8 mouse cellular contexts compared by ENCODE assay signal in genomic region chr10:80145896-80146295, GRCm38 (mm10). TPM values are rescaled to one million over a fixed set of nuclear protein-coding genes. Genes with fewer than 3 reads are reported as not detected.
DNase-seq lines count a peak whose midpoint lies in the region; ATAC-seq and TF ChIP-seq lines count a peak whose summit lies in the region.

No protein-coding gene starts in this region.

- no peaks in the 10 kb centered on the region for H3K27me3 ChIP-seq in forebrain, postnatal 0 days (ENCODE audit: insufficient read depth, low read length)
- no peaks in the 10 kb centered on the region for H3K27me3 ChIP-seq in intestine, postnatal 0 days (replicated peaks; ENCODE audit: control insufficient read depth, insufficient read depth, low read length)
- H3K27me3 ChIP-seq in liver, postnatal 0 days (ENCODE audit: insufficient read depth, low read length), result no peaks in the 10 kb centered on the region

- H3K4me1 ChIP-seq in forebrain, postnatal 0 days (ENCODE audit: insufficient read depth), result peaks cover 5% of the 10 kb centered on the region; the same call in 1 of the 2 replicates
- H3K4me1 ChIP-seq in intestine, postnatal 0 days (replicated peaks; ENCODE audit: control insufficient read depth, insufficient read depth, low read length), result 0 out of 2 replicates have a peak, but pooled peaks cover 5% of the 10 kb centered on the region
- peaks cover 46% of the 10 kb centered on the region for H3K4me1 ChIP-seq in liver, postnatal 0 days (ENCODE audit: insufficient read depth)

- H3K36me3 ChIP-seq in forebrain, postnatal 0 days (ENCODE audit: insufficient read depth), result peaks cover 18% of the 10 kb centered on the region
- peaks cover 40% of the 10 kb centered on the region for H3K36me3 ChIP-seq in intestine, postnatal 0 days (ENCODE audit: control insufficient read depth, insufficient read depth)
- H3K36me3 ChIP-seq in liver, postnatal 0 days (replicated peaks; ENCODE audit: insufficient read depth, low read length), result peaks cover 26% of the 10 kb centered on the region

- peak; percentile 30 to 45 for DNase-seq in gastrocnemius, postnatal 36 days
- DNase-seq in gastrocnemius, postnatal 10 days, result no peak
- peak; percentile 53 for DNase-seq in adrenal gland, postnatal 25 days
- DNase-seq in forebrain, postnatal 0 days, result no peak
- peak; percentile 76 for DNase-seq in liver, postnatal 0 days
- DNase-seq in left cerebral cortex, adult 11 months (ENCODE audit: low spot score), result no peak

- WGBS in forebrain, postnatal 0 days, result 74% methylated on average over 6 of the region's 6 CpGs
- 47% methylated on average over 6 of the region's 6 CpGs for WGBS in intestine, postnatal 0 days
- WGBS in liver, postnatal 0 days (ENCODE audit: insufficient replicate concordance), result 63% methylated on average over 6 of the region's 6 CpGs

- no peak for TF ChIP-seq EP300 in liver, postnatal 0 days (IDR thresholded peaks at IDR 0.05; ENCODE audit: low read depth)

- no peaks in the 10 kb centered on the region for H3K9me3 ChIP-seq in forebrain, postnatal 0 days (ENCODE audit: low read length)
- H3K9me3 ChIP-seq in intestine, postnatal 0 days (ENCODE audit: control insufficient read depth), result no peaks in the 10 kb centered on the region
- H3K9me3 ChIP-seq in liver, postnatal 0 days (ENCODE audit: low read length), result no peaks in the 10 kb centered on the region

- no peak for ATAC-seq in forebrain, postnatal 0 days
- no peak for ATAC-seq in intestine, postnatal 0 days
- no peak for ATAC-seq in liver, postnatal 0 days
- no peak for ATAC-seq in activated CD4-positive, CD25-positive, alpha-beta regulatory T cell, adult 4 months

- intact Hi-C loops in gastrocnemius, postnatal 36 days (cut with DNase I), result loop anchor here (1.0 kb wide), 1 partner anchor 19 kb away; the partner anchor contains the start of gene Cirbp

- H3K9ac ChIP-seq in forebrain, postnatal 0 days, result no peak overlapping the region
- H3K9ac ChIP-seq in intestine, postnatal 0 days (ENCODE audit: low read depth, low read length), result peak overlapping the region; percentile 31; the same call in 1 of the 2 replicates
- peak overlapping the region; percentile 70 for H3K9ac ChIP-seq in liver, postnatal 0 days (replicated peaks)

- no peak overlapping the region for H3K4me3 ChIP-seq in forebrain, postnatal 0 days (ENCODE audit: low read depth, low read length)
- H3K4me3 ChIP-seq in intestine, postnatal 0 days (ENCODE audit: low read depth, low read length), result no peak overlapping the region
- no peak overlapping the region for H3K4me3 ChIP-seq in liver, postnatal 0 days (ENCODE audit: low read depth, low read length)

- H3K4me2 ChIP-seq in forebrain, postnatal 0 days (ENCODE audit: low read depth), result no peak overlapping the region
- peak overlapping the region; percentile 86 for H3K4me2 ChIP-seq in intestine, postnatal 0 days (replicated peaks; ENCODE audit: low read depth)
- peak overlapping the region; percentile 96 for H3K4me2 ChIP-seq in liver, postnatal 0 days (ENCODE audit: low read depth, low read length)

- peak overlapping the region; percentile 6; the same call in 1 of the 2 replicates for H3K27ac ChIP-seq in forebrain, postnatal 0 days (ENCODE audit: low read depth, low read length)
- peak overlapping the region; percentile 97 for H3K27ac ChIP-seq in intestine, postnatal 0 days (ENCODE audit: low read depth, low read length)
- peak overlapping the region; percentile 99 for H3K27ac ChIP-seq in liver, postnatal 0 days (ENCODE audit: low read depth)

- no peak for TF ChIP-seq CTCF in forebrain, postnatal 0 days (IDR thresholded peaks at IDR 0.05; ENCODE audit: low read depth)
- TF ChIP-seq CTCF in intestine, postnatal 0 days (IDR thresholded peaks at IDR 0.05; ENCODE audit: low read depth), result no peak
- TF ChIP-seq CTCF in liver, postnatal 0 days (IDR thresholded peaks at IDR 0.05; ENCODE audit: low read depth), result no peak

RNA-seq across cellular contexts. Expression of gene Midn, which starts 2.2 kb away (rescaled TPM):
- total RNA-seq in gastrocnemius, postnatal 36 days (2021), result 10 to 100 TPM; 37.6 to 49.3 TPM
- total RNA-seq in gastrocnemius, postnatal 10 days (2021), result 10 to 100 TPM; 34.3 to 62.7 TPM
- total RNA-seq in adrenal gland, postnatal 25 days (2021), result 74.1 and 97.4 TPM in 2 replicates
- 91.5 and 120 TPM in 2 replicates for total RNA-seq in forebrain, postnatal 0 days (2014; rRNA removed)
- 19.3 and 21.3 TPM in 2 replicates for polyA plus RNA-seq in forebrain, postnatal 0 days (2015; fragmentation: Nextera tagmentation; extraction: Ambion mirVana)
- polyA plus RNA-seq in intestine, postnatal 0 days (2015; fragmentation: Nextera tagmentation; extraction: Ambion mirVana), result 18.1 and 19.5 TPM in 2 replicates
- 3.0 and 4.3 TPM in 2 replicates for polyA plus RNA-seq in liver, postnatal 0 days (2015; fragmentation: Nextera tagmentation; extraction: Ambion mirVana)
- polyA plus RNA-seq in activated CD4-positive, CD25-positive, alpha-beta regulatory T cell, adult 4 months (2017; shearing (Covaris generic)), result 1 to 10 TPM; 7.3 to 9.2 TPM

RNA-seq across cellular contexts. Expression of gene Cbarp, which starts 5.3 kb away (rescaled TPM):
- 1 to 10 TPM; 1.4 to 2.1 TPM for total RNA-seq in gastrocnemius, postnatal 36 days (2021)
- 1 to 10 TPM; 2.3 to 3.2 TPM for total RNA-seq in gastrocnemius, postnatal 10 days (2021)
- total RNA-seq in adrenal gland, postnatal 25 days (2021), result 45.4 and 67.9 TPM in 2 replicates
- 114 and 151 TPM in 2 replicates for total RNA-seq in forebrain, postnatal 0 days (2014; rRNA removed)
- polyA plus RNA-seq in forebrain, postnatal 0 days (2015; fragmentation: Nextera tagmentation; extraction: Ambion mirVana), result 57.5 and 68.2 TPM in 2 replicates
- 2.1 and 2.7 TPM in 2 replicates for polyA plus RNA-seq in intestine, postnatal 0 days (2015; fragmentation: Nextera tagmentation; extraction: Ambion mirVana)
- 0.11 and 0.18 TPM in 2 replicates for polyA plus RNA-seq in liver, postnatal 0 days (2015; fragmentation: Nextera tagmentation; extraction: Ambion mirVana)
- under 1 TPM; 0.74 to 0.96 TPM for polyA plus RNA-seq in activated CD4-positive, CD25-positive, alpha-beta regulatory T cell, adult 4 months (2017; shearing (Covaris generic))

RNA-seq across cellular contexts. Expression of gene Atp5d, which starts 7.5 kb away (rescaled TPM):
- 100 to 1,000 TPM; 600 to 616 TPM for total RNA-seq in gastrocnemius, postnatal 36 days (2021)
- total RNA-seq in gastrocnemius, postnatal 10 days (2021), result 100 to 1,000 TPM; 576 to 659 TPM
- total RNA-seq in adrenal gland, postnatal 25 days (2021), result 460 and 592 TPM in 2 replicates
- total RNA-seq in forebrain, postnatal 0 days (2014; rRNA removed), result 154 and 193 TPM in 2 replicates
- polyA plus RNA-seq in forebrain, postnatal 0 days (2015; fragmentation: Nextera tagmentation; extraction: Ambion mirVana), result 633 and 650 TPM in 2 replicates
- 1,009 and 1,013 TPM in 2 replicates for polyA plus RNA-seq in intestine, postnatal 0 days (2015; fragmentation: Nextera tagmentation; extraction: Ambion mirVana)
- 537 and 576 TPM in 2 replicates for polyA plus RNA-seq in liver, postnatal 0 days (2015; fragmentation: Nextera tagmentation; extraction: Ambion mirVana)
- 100 to 1,000 TPM; 338 to 428 TPM for polyA plus RNA-seq in activated CD4-positive, CD25-positive, alpha-beta regulatory T cell, adult 4 months (2017; shearing (Covaris generic))

RNA-seq across cellular contexts. Expression of gene Cirbp, which starts 19.9 kb away (rescaled TPM):
- total RNA-seq in gastrocnemius, postnatal 36 days (2021), result 10 to 100 TPM; 22.6 to 28.3 TPM
- total RNA-seq in gastrocnemius, postnatal 10 days (2021), result 10 to 100 TPM; 84.3 to 88.4 TPM
- 49.9 and 142 TPM in 2 replicates for total RNA-seq in adrenal gland, postnatal 25 days (2021)
- 345 and 424 TPM in 2 replicates for total RNA-seq in forebrain, postnatal 0 days (2014; rRNA removed)
- polyA plus RNA-seq in forebrain, postnatal 0 days (2015; fragmentation: Nextera tagmentation; extraction: Ambion mirVana), result 834 and 838 TPM in 2 replicates
- polyA plus RNA-seq in intestine, postnatal 0 days (2015; fragmentation: Nextera tagmentation; extraction: Ambion mirVana), result 222 and 228 TPM in 2 replicates
- 87.0 and 93.3 TPM in 2 replicates for polyA plus RNA-seq in liver, postnatal 0 days (2015; fragmentation: Nextera tagmentation; extraction: Ambion mirVana)
- 100 to 1,000 TPM; 132 to 177 TPM for polyA plus RNA-seq in activated CD4-positive, CD25-positive, alpha-beta regulatory T cell, adult 4 months (2017; shearing (Covaris generic))

RNA-seq across cellular contexts. Expression of gene 1600002K03Rik, which starts 26.8 kb away (rescaled TPM):
- 1 to 10 TPM; 4.7 to 5.1 TPM for total RNA-seq in gastrocnemius, postnatal 36 days (2021)
- 1 to 10 TPM; 3.9 to 5.5 TPM for total RNA-seq in gastrocnemius, postnatal 10 days (2021)
- total RNA-seq in adrenal gland, postnatal 25 days (2021), result 15.6 and 16.7 TPM in 2 replicates
- total RNA-seq in forebrain, postnatal 0 days (2014; rRNA removed), result 4.2 and 5.0 TPM in 2 replicates
- 5.0 and 6.0 TPM in 2 replicates for polyA plus RNA-seq in forebrain, postnatal 0 days (2015; fragmentation: Nextera tagmentation; extraction: Ambion mirVana)
- 12.7 and 13.9 TPM in 2 replicates for polyA plus RNA-seq in intestine, postnatal 0 days (2015; fragmentation: Nextera tagmentation; extraction: Ambion mirVana)
- polyA plus RNA-seq in liver, postnatal 0 days (2015; fragmentation: Nextera tagmentation; extraction: Ambion mirVana), result 6.7 and 6.8 TPM in 2 replicates
- 10 to 100 TPM; 18.0 to 22.7 TPM for polyA plus RNA-seq in activated CD4-positive, CD25-positive, alpha-beta regulatory T cell, adult 4 months (2017; shearing (Covaris generic))

Comparison
In these comparisons a context has a peak if more than half of its experiments do, and no peak if none do; other contexts are left out.
1. DNase-seq: peak in gastrocnemius, postnatal 36 days (2 of 2), adrenal gland, postnatal 25 days (single experiment) and liver, postnatal 0 days (single experiment); none in gastrocnemius, postnatal 10 days (single experiment), forebrain, postnatal 0 days (single experiment) and left cerebral cortex, adult 11 months (single experiment).
2. H3K27ac ChIP-seq: peak in every context shown above with its lines; median percentile 99 in liver, postnatal 0 days; 97 in intestine, postnatal 0 days; 6 in forebrain, postnatal 0 days.
3. RNA of gene Cbarp, which starts 5.3 kb away (total RNA-seq): 114 to 151 TPM in forebrain, postnatal 0 days and 45.4 to 67.9 TPM in adrenal gland, postnatal 25 days; 2.3 to 3.2 TPM in gastrocnemius, postnatal 10 days and 1.4 to 2.1 TPM in gastrocnemius, postnatal 36 days; every median in the first group is over 10 times any median in the second.